Mouse (Mus musculus) intestine, embryonic 15.5 days (tissue): ENCODE results near the gene Spata33. TPM values are rescaled to one million over a fixed set of nuclear protein-coding genes. Genes with fewer than 3 reads are reported as not detected.
A peak's percentile ranks its signal among the peaks of the same experiment; 100 is the strongest.
"Not testable (repeated sequence)": the region's sequence is repeated elsewhere in the genome, so short reads cannot be mapped to it uniquely, and the experiment has no call there.

Experiments used
- ATAC-seq: fragments of 200-750 bp; cut with Nextera tagmentation; 2 replicates; pipeline ENCODE4 v1.8.0; 2017; ENCODE audit warnings: moderate TSS enrichment, moderate library complexity
- H3K27ac ChIP-seq: fragments of 300-500 bp; sonication (generic); 2 replicates; pipeline ENCODE4 v1.5.1; 2015; ENCODE audit warnings: mild to moderate bottlenecking, inconsistent platforms
- H3K27me3 ChIP-seq: fragments of 300-500 bp; sonication (generic); replicated peaks from 2 replicates; pipeline ENCODE4 v1.6.1; 2015; ENCODE audit warnings: inconsistent platforms
- H3K36me3 ChIP-seq: fragments of 300-500 bp; sonication (generic); 2 replicates; pipeline ENCODE4 v1.6.1; 2015; ENCODE audit warnings: inconsistent platforms
- H3K4me1 ChIP-seq: fragments of 300-500 bp; sonication (generic); replicated peaks from 2 replicates; pipeline ENCODE4 v1.6.1; 2015; ENCODE audit warnings: inconsistent platforms
- H3K4me2 ChIP-seq: fragments of 300-500 bp; sonication (generic); replicated peaks from 2 replicates; pipeline ENCODE4 v1.6.1; 2015; ENCODE audit warnings: mild to moderate bottlenecking, inconsistent platforms
- H3K4me3 ChIP-seq: fragments of 300-500 bp; sonication (generic); replicated peaks from 2 replicates; pipeline ENCODE4 v1.5.1; 2015; ENCODE audit warnings: inconsistent platforms
- H3K9ac ChIP-seq: fragments of 300-500 bp; sonication (generic); 2 replicates; pipeline ENCODE4 v1.6.1; 2015; ENCODE audit warnings: inconsistent platforms
- H3K9me3 ChIP-seq: fragments of 300-500 bp; sonication (generic); 2 replicates; pipeline ENCODE4 v1.6.1; 2016; ENCODE audit warnings: inconsistent platforms
- WGBS: fragments of 180-500 bp; shearing (Covaris S2); methylation state at CpG from one replicate; pipeline ENCODE4 v1.1.7; 2015; 5-methylcytosine and 5-hydroxymethylcytosine counted together
- polyA plus RNA-seq: library from polyadenylated mRNA; unstranded; fragments of >200 nt; fragmentation: Nextera tagmentation; extraction: Ambion mirVana; gene quantifications from 2 replicates; pipeline ENCODE4 v1.2.1, GENCODE M21; 2015

Spata33 gene
- polyA plus RNA-seq: 1.8 and 2.3 TPM in 2 replicates

GRCm38 (mm10) chr8:123212321-123213117, at the start of gene Spata33, which contains the start of gene Chmp1a:
Gene Spata33 (plus strand): TSS chr8:123212832.
Gene Chmp1a (minus strand): TSS chr8:123212763.
- ATAC-seq: peak; percentile 98
- H3K27ac ChIP-seq: peak within 1 kb of the TSS; percentile 58
- H3K4me3 ChIP-seq: peak within 1 kb of the TSS; percentile 89
- H3K36me3 ChIP-seq: peaks cover 27% of the 10 kb centered on the region
- H3K4me1 ChIP-seq: peaks cover 13% of the 10 kb centered on the region
- 1% methylated on average over 76 of the region's 76 CpGs for WGBS
- peak within 1 kb of the TSS; percentile 80 for H3K4me2 ChIP-seq
- no peaks in the 10 kb centered on the region for H3K27me3 ChIP-seq
- H3K9ac ChIP-seq: peak within 1 kb of the TSS; percentile 92
- H3K9me3 ChIP-seq: no peaks in the 10 kb centered on the region

GRCm38 (mm10) chr8:123181391-123181790, 31.2 kb upstream of the Spata33 start:
- no peak for ATAC-seq
- Histone ChIP-seq H3K27me3 (no peaks in the 10 kb centered on the region), H3K9ac (no peak overlapping the region), H3K36me3 (no peaks in the 10 kb centered on the region), H3K4me2 (no peak overlapping the region), H3K4me3 (no peak overlapping the region), H3K9me3 (no peaks in the 10 kb centered on the region), H3K4me1 (peaks cover 11% of the 10 kb centered on the region; the same call in 1 of the 2 replicates), H3K27ac (no peak overlapping the region)
- WGBS: 51% methylated on average over 3 of the region's 3 CpGs

- no peaks in the 10 kb centered on the region for H3K36me3 ChIP-seq
- no peak; the same call in 1 of the 2 replicates for ATAC-seq
- H3K27ac ChIP-seq: peak within 1 kb of the TSS; percentile 37; the same call in 1 of the 2 replicates
- 22% methylated on average over 19 of the region's 19 CpGs for WGBS
- H3K4me2 ChIP-seq: no peak within 1 kb of the TSS
- no peak within 1 kb of the TSS for H3K9ac ChIP-seq
- H3K4me3 ChIP-seq: no peak within 1 kb of the TSS
- H3K27me3 ChIP-seq: no peaks in the 10 kb centered on the region
- peaks cover 20% of the 10 kb centered on the region for H3K4me1 ChIP-seq
- H3K9me3 ChIP-seq: no peaks in the 10 kb centered on the region
Measured at GRCm38 (mm10) chr8:123185566-123186409, 26.8 kb upstream of the Spata33 start, which contains the start of gene Dpep1. Gene Dpep1 (plus strand): TSS chr8:123186242.

- Histone ChIP-seq H3K27ac (no peak overlapping the region), H3K9me3 (no peaks in the 10 kb centered on the region), H3K4me3 (no peak overlapping the region), H3K4me2 (no peak overlapping the region), H3K9ac (no peak overlapping the region), H3K4me1 (peaks cover 23% of the 10 kb centered on the region), H3K36me3 (no peaks in the 10 kb centered on the region), H3K27me3 (no peaks in the 10 kb centered on the region)
- 75% methylated on average over 2 of the region's 2 CpGs for WGBS
- no peak for ATAC-seq
Measured at GRCm38 (mm10) chr8:123188006-123188405, 24.6 kb upstream of the Spata33 start.

GRCm38 (mm10) chr8:123188841-123189240, 23.8 kb upstream of the Spata33 start:
- Histone ChIP-seq H3K9ac (no peak overlapping the region), H3K4me3 (no peak overlapping the region), H3K36me3 (no peaks in the 10 kb centered on the region), H3K27me3 (no peaks in the 10 kb centered on the region), H3K27ac (no peak overlapping the region), H3K4me1 (peaks cover 23% of the 10 kb centered on the region), H3K4me2 (no peak overlapping the region), H3K9me3 (no peaks in the 10 kb centered on the region)
- 68% methylated on average over 7 of the region's 7 CpGs for WGBS
- no peak for ATAC-seq

GRCm38 (mm10) chr8:123190678-123191077, 22.0 kb upstream of the Spata33 start:
- Histone ChIP-seq H3K9me3 (no peaks in the 10 kb centered on the region), H3K36me3 (no peaks in the 10 kb centered on the region), H3K4me3 (no peak overlapping the region), H3K27ac (no peak overlapping the region), H3K9ac (no peak overlapping the region), H3K27me3 (no peaks in the 10 kb centered on the region), H3K4me2 (peak overlapping the region; percentile 43), H3K4me1 (peaks cover 22% of the 10 kb centered on the region)
- 4% methylated on average over 9 of the region's 9 CpGs for whole genome bisulfite sequencing
- ATAC-seq: peak; percentile 45

- Histone ChIP-seq H3K4me1 (peaks cover 16% of the 10 kb centered on the region), H3K9me3 (no peaks in the 10 kb centered on the region), H3K27ac (no peak overlapping the region), H3K36me3 (no peaks in the 10 kb centered on the region), H3K4me3 (no peak overlapping the region), H3K4me2 (no peak overlapping the region), H3K9ac (no peak overlapping the region), H3K27me3 (no peaks in the 10 kb centered on the region)
- peak; percentile 40 for ATAC-seq
- WGBS: 46% methylated on average over 8 of the region's 8 CpGs
Measured at GRCm38 (mm10) chr8:123191908-123192307, 20.7 kb upstream of the Spata33 start.

GRCm38 (mm10) chr8:123193771-123194170, 18.9 kb upstream of the Spata33 start:
- H3K4me2 ChIP-seq: no peak overlapping the region
- 70% methylated on average over 9 of the region's 9 CpGs for WGBS

GRCm38 (mm10) chr8:123197016-123197415, 15.6 kb upstream of the Spata33 start:
- H3K4me1 ChIP-seq, H3K4me2 ChIP-seq, H3K9ac ChIP-seq, H3K27me3 ChIP-seq, H3K27ac ChIP-seq, H3K9me3 ChIP-seq, H3K4me3 ChIP-seq, H3K36me3 ChIP-seq: not testable (repeated sequence)
- 64% methylated on average over 5 of the region's 5 CpGs for WGBS
- ATAC-seq: peak; percentile 53

More at GRCm38 (mm10) chr8:123193771-123194170, 18.9 kb upstream of the Spata33 start:
- Histone ChIP-seq H3K4me1 (peaks cover 16% of the 10 kb centered on the region), H3K4me3 (no peak overlapping the region), H3K9me3 (no peaks in the 10 kb centered on the region), H3K36me3 (no peaks in the 10 kb centered on the region), H3K9ac (no peak overlapping the region), H3K27me3 (no peaks in the 10 kb centered on the region), H3K27ac (no peak overlapping the region)
- ATAC-seq: peak; percentile 24; the same call in 1 of the 2 replicates

- 57% methylated on average over 14 of the region's 14 CpGs for WGBS
- no peak overlapping the region for H3K4me2 ChIP-seq
- H3K4me3 ChIP-seq: no peak overlapping the region
- H3K9ac ChIP-seq: no peak overlapping the region
- H3K4me1 ChIP-seq: peaks cover 2% of the 10 kb centered on the region; the same call in 1 of the 2 replicates
- no peaks in the 10 kb centered on the region for H3K27me3 ChIP-seq
- H3K27ac ChIP-seq: no peak overlapping the region
- no peaks in the 10 kb centered on the region for H3K9me3 ChIP-seq
- no peaks in the 10 kb centered on the region for H3K36me3 ChIP-seq
- ATAC-seq: no peak
Measured at GRCm38 (mm10) chr8:123199864-123200263, 12.8 kb upstream of the Spata33 start.

- H3K4me2 ChIP-seq: no peak overlapping the region
- no peaks in the 10 kb centered on the region for H3K4me1 ChIP-seq
- H3K9me3 ChIP-seq: no peaks in the 10 kb centered on the region
- ATAC-seq: peak; percentile 20; the same call in 1 of the 2 replicates
- no peak overlapping the region for H3K4me3 ChIP-seq
- H3K27me3 ChIP-seq: no peaks in the 10 kb centered on the region
- no peak overlapping the region for H3K9ac ChIP-seq
- H3K27ac ChIP-seq: no peak overlapping the region
- 23% methylated on average over 5 of the region's 5 CpGs for WGBS
- peaks cover 13% of the 10 kb centered on the region for H3K36me3 ChIP-seq
Measured at GRCm38 (mm10) chr8:123202288-123202687, 10.3 kb upstream of the Spata33 start.

GRCm38 (mm10) chr8:123203571-123203970, 9.1 kb upstream of the Spata33 start:
- no peaks in the 10 kb centered on the region for H3K27me3 ChIP-seq
- H3K4me1 ChIP-seq: no peaks in the 10 kb centered on the region
- H3K9me3 ChIP-seq: no peaks in the 10 kb centered on the region
- H3K9ac ChIP-seq: no peak overlapping the region
- H3K4me3 ChIP-seq: no peak overlapping the region
- H3K27ac ChIP-seq: no peak overlapping the region
- H3K4me2 ChIP-seq: no peak overlapping the region
- no peak for ATAC-seq
- WGBS: 80% methylated on average over 3 of the region's 3 CpGs
- peaks cover 26% of the 10 kb centered on the region for H3K36me3 ChIP-seq
